ENCODE assay signal across 8 mouse cellular contexts in the genomic region with DNA sequence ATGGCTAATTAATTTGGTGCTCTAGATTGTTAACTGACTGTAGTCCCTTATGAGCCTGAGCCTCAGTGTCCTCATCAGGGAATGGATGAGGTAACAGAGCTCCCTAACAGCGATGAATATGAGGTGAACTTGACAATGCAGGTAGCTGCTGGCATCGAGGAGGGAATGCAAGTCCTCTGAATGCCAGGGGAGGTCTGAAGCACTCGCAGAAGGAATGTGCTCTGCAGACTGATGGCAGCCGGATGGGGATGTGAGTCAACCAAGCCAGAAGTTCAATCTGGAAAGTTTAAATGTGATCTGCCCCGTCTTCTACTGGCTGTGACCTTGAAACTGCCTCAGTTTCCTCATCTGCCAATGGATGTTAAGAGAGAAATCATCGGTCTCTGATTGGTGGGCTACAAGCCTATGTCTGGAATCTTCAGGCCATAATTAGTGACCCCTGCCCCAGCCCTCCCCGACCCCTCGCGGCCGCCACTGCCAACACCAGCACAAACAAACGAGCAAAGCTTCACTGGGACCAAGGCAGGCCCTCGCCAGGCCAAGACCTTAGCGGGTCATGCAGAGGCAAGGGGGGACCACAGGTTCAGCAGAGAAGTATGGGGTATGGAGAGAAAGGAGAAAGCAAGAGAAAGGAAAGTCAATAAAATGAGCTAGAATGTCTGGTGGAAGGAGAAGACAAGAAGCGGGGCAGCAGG. TPM values are rescaled to one million over a fixed set of nuclear protein-coding genes. Genes with fewer than 3 reads are reported as not detected.
DNase-seq lines count a peak whose midpoint lies in the region; ATAC-seq and TF ChIP-seq lines count a peak whose summit lies in the region.

No protein-coding gene starts in this region.

- 0 out of 2 replicates have a peak overlapping the region, but pooled peaks have one; percentile 9 for H3K27ac ChIP-seq in thymus, adult 2 months (ENCODE audit: control insufficient read depth, insufficient read depth, low read length)
- peak overlapping the region; percentile 78 for H3K27ac ChIP-seq in kidney, embryonic 16.5 days (ENCODE audit: low read length)
- peak overlapping the region; percentile 76 for H3K27ac ChIP-seq in midbrain, embryonic 14.5 days (replicated peaks; ENCODE audit: low read depth, low read length)

- no peaks in the 10 kb centered on the region for H3K9me3 ChIP-seq in kidney, embryonic 16.5 days (ENCODE audit: low read length)
- no peaks in the 10 kb centered on the region for H3K9me3 ChIP-seq in midbrain, embryonic 14.5 days (ENCODE audit: control insufficient read depth, low read length)

- 26% methylated on average over 14 of the region's 14 CpGs for WGBS in thymus, adult 2 months
- WGBS in kidney, embryonic 16.5 days = 5% methylated on average over 14 of the region's 14 CpGs
- WGBS in midbrain, embryonic 14.5 days = 8% methylated on average over 14 of the region's 14 CpGs

- peak overlapping the region; percentile 92 for H3K4me2 ChIP-seq in kidney, embryonic 16.5 days (replicated peaks; ENCODE audit: low read depth, low read length)
- peak overlapping the region; percentile 64 for H3K4me2 ChIP-seq in midbrain, embryonic 14.5 days (ENCODE audit: low read length)

- ATAC-seq in CD4-positive, CD25-positive, alpha-beta regulatory T cell, adult 4 months = no peak
- peak; percentile 4 for ATAC-seq in kidney, embryonic 16.5 days (ENCODE audit: low FRiP score, low TSS enrichment)
- ATAC-seq in midbrain, embryonic 14.5 days (ENCODE audit: low FRiP score, low TSS enrichment) = no peak

- no peak for TF ChIP-seq CTCF in thymus, adult 2 months (IDR thresholded peaks at IDR 0.05; ENCODE audit: borderline replicate concordance, control insufficient read depth, extremely low read depth, insufficient read depth, low read length, poor library complexity)

- H3K27me3 ChIP-seq in thymus, adult 2 months (ENCODE audit: control insufficient read depth, insufficient read depth, low read length) = no peaks in the 10 kb centered on the region
- no peaks in the 10 kb centered on the region for H3K27me3 ChIP-seq in kidney, embryonic 16.5 days (ENCODE audit: insufficient read depth, low read length)
- H3K27me3 ChIP-seq in midbrain, embryonic 14.5 days (ENCODE audit: control insufficient read depth, insufficient read depth, low read length) = no peaks in the 10 kb centered on the region

- peak overlapping the region; percentile 81 for H3K9ac ChIP-seq in kidney, embryonic 16.5 days (replicated peaks; ENCODE audit: low read length)
- H3K9ac ChIP-seq in midbrain, embryonic 14.5 days (replicated peaks; ENCODE audit: low read length) = peak overlapping the region; percentile 81

- H3K4me3 ChIP-seq in thymus, adult 2 months (ENCODE audit: control insufficient read depth, insufficient read depth, low read length) = peak overlapping the region; percentile 53
- H3K4me3 ChIP-seq in kidney, embryonic 16.5 days (ENCODE audit: low read length) = peak overlapping the region; percentile 74
- H3K4me3 ChIP-seq in midbrain, embryonic 14.5 days (replicated peaks; ENCODE audit: low read depth, low read length) = peak overlapping the region; percentile 66

- TF ChIP-seq POLR2A in thymus, adult 2 months (IDR thresholded peaks at IDR 0.05; ENCODE audit: control insufficient read depth, extremely low read depth, insufficient read depth, low read length, poor library complexity) = no peak

- H3K4me1 ChIP-seq in thymus, adult 2 months (replicated peaks; ENCODE audit: control insufficient read depth, insufficient read depth, low read length) = peaks cover 4% of the 10 kb centered on the region
- peaks cover 20% of the 10 kb centered on the region for H3K4me1 ChIP-seq in kidney, embryonic 16.5 days (ENCODE audit: insufficient read depth, low read length)
- peaks cover 23% of the 10 kb centered on the region for H3K4me1 ChIP-seq in midbrain, embryonic 14.5 days (ENCODE audit: control insufficient read depth, insufficient read depth, low read length)

- DNase-seq in CD4-positive, CD25-positive, alpha-beta regulatory T cell, adult 2 months (ENCODE audit: low read depth, low spot score) = peak; percentile 33
- no peak for DNase-seq in thymus, adult 2 months
- DNase-seq in thymus, postnatal 10 days (ENCODE audit: low spot score in 2 of 2) = no peak
- peak; percentile 16 for DNase-seq in midbrain, embryonic 14.5 days
- DNase-seq in ovary, postnatal 10 days (ENCODE audit: low spot score) = no peak
- DNase-seq in urinary bladder, adult 18-20 months (ENCODE audit: low spot score in 2 of 2) = no peak

- H3K36me3 ChIP-seq in thymus, adult 2 months (ENCODE audit: control insufficient read depth, insufficient read depth, low read length) = no peaks in the 10 kb centered on the region
- H3K36me3 ChIP-seq in kidney, embryonic 16.5 days (ENCODE audit: insufficient read depth, low read length) = 0 out of 2 replicates have a peak, but pooled peaks cover 17% of the 10 kb centered on the region
- H3K36me3 ChIP-seq in midbrain, embryonic 14.5 days (ENCODE audit: control insufficient read depth, insufficient read depth, low read length) = peaks cover 23% of the 10 kb centered on the region

RNA-seq across cellular contexts. Expression of gene Slc39a13, which starts 0.8 kb away (rescaled TPM):
- polyA plus RNA-seq in CD4-positive, CD25-positive, alpha-beta regulatory T cell, adult 4 months (2017; shearing (Covaris generic)) = 10 to 100 TPM; 33.1 to 55.2 TPM
- polyA plus RNA-seq in thymus, adult 2 months (2012; rRNA removed) = 45.8 and 59.0 TPM in 2 replicates
- 44.6 and 57.9 TPM in 2 replicates for polyA plus RNA-seq in kidney, embryonic 16.5 days (2015; fragmentation: Nextera tagmentation; extraction: Ambion mirVana)
- polyA plus RNA-seq in midbrain, embryonic 14.5 days (2014; fragmentation: Nextera tagmentation; extraction: Ambion mirVana) = 21.9 and 26.7 TPM in 2 replicates

RNA-seq across cellular contexts. Expression of gene Spi1, which starts 12.7 kb away (rescaled TPM):
- polyA plus RNA-seq in CD4-positive, CD25-positive, alpha-beta regulatory T cell, adult 4 months (2017; shearing (Covaris generic)) = under 1 TPM in 1 of 2 experiments, not detected in 1; 0.49 TPM
- 53.6 and 55.7 TPM in 2 replicates for polyA plus RNA-seq in thymus, adult 2 months (2012; rRNA removed)
- 3.3 and 4.2 TPM in 2 replicates for polyA plus RNA-seq in kidney, embryonic 16.5 days (2015; fragmentation: Nextera tagmentation; extraction: Ambion mirVana)
- polyA plus RNA-seq in midbrain, embryonic 14.5 days (2014; fragmentation: Nextera tagmentation; extraction: Ambion mirVana) = 1.2 and 2.4 TPM in 2 replicates

RNA-seq across cellular contexts. Expression of gene Psmc3, which starts 15.6 kb away (rescaled TPM):
- 100 to 1,000 TPM; 198 to 201 TPM for polyA plus RNA-seq in CD4-positive, CD25-positive, alpha-beta regulatory T cell, adult 4 months (2017; shearing (Covaris generic))
- polyA plus RNA-seq in thymus, adult 2 months (2012; rRNA removed) = 103 and 114 TPM in 2 replicates
- polyA plus RNA-seq in kidney, embryonic 16.5 days (2015; fragmentation: Nextera tagmentation; extraction: Ambion mirVana) = 357 and 361 TPM in 2 replicates
- polyA plus RNA-seq in midbrain, embryonic 14.5 days (2014; fragmentation: Nextera tagmentation; extraction: Ambion mirVana) = 232 and 271 TPM in 2 replicates

RNA-seq across cellular contexts. Expression of gene Rapsn, which starts 34.0 kb away (rescaled TPM):
- 1 to 10 TPM; 5.4 to 7.7 TPM for polyA plus RNA-seq in CD4-positive, CD25-positive, alpha-beta regulatory T cell, adult 4 months (2017; shearing (Covaris generic))
- polyA plus RNA-seq in thymus, adult 2 months (2012; rRNA removed) = 9.0 and 10.1 TPM in 2 replicates
- 2.4 and 3.0 TPM in 2 replicates for polyA plus RNA-seq in kidney, embryonic 16.5 days (2015; fragmentation: Nextera tagmentation; extraction: Ambion mirVana)
- polyA plus RNA-seq in midbrain, embryonic 14.5 days (2014; fragmentation: Nextera tagmentation; extraction: Ambion mirVana) = 0.57 TPM in 2 replicates

RNA-seq across cellular contexts. Expression of gene Mybpc3, which starts 48.5 kb away (rescaled TPM):
- not detected for polyA plus RNA-seq in CD4-positive, CD25-positive, alpha-beta regulatory T cell, adult 4 months (2017; shearing (Covaris generic))
- 2.4 and 57.9 TPM in 2 replicates for polyA plus RNA-seq in thymus, adult 2 months (2012; rRNA removed)
- 0.30 and 0.44 TPM in 2 replicates for polyA plus RNA-seq in kidney, embryonic 16.5 days (2015; fragmentation: Nextera tagmentation; extraction: Ambion mirVana)
- not detected in 2 replicates for polyA plus RNA-seq in midbrain, embryonic 14.5 days (2014; fragmentation: Nextera tagmentation; extraction: Ambion mirVana)

Comparison
In these comparisons a context has a peak if more than half of its experiments do, and no peak if none do; other contexts are left out.
1. DNase-seq: peak in CD4-positive, CD25-positive, alpha-beta regulatory T cell, adult 2 months (single experiment) and midbrain, embryonic 14.5 days (single experiment); none in thymus, adult 2 months (single experiment), thymus, postnatal 10 days (0 of 2), ovary, postnatal 10 days (single experiment) and urinary bladder, adult 18-20 months (0 of 2).
2. H3K27ac ChIP-seq: peak in every context shown above with its lines; median percentile 78 in kidney, embryonic 16.5 days; 76 in midbrain, embryonic 14.5 days; 9 in thymus, adult 2 months.
3. RNA of gene Spi1, which starts 12.7 kb away (polyA plus RNA-seq): 53.6 to 55.7 TPM in thymus, adult 2 months; 3.3 to 4.2 TPM in kidney, embryonic 16.5 days, 1.2 to 2.4 TPM in midbrain, embryonic 14.5 days and 0.49 TPM in CD4-positive, CD25-positive, alpha-beta regulatory T cell, adult 4 months; every median in the first group is over 10 times any median in the second.
4. Peak in every context shown above with its lines, with median percentiles within 50 percentile points of each other: H3K4me3 ChIP-seq.